9 mouse cellular contexts compared by ENCODE assay signal in the genomic region with DNA sequence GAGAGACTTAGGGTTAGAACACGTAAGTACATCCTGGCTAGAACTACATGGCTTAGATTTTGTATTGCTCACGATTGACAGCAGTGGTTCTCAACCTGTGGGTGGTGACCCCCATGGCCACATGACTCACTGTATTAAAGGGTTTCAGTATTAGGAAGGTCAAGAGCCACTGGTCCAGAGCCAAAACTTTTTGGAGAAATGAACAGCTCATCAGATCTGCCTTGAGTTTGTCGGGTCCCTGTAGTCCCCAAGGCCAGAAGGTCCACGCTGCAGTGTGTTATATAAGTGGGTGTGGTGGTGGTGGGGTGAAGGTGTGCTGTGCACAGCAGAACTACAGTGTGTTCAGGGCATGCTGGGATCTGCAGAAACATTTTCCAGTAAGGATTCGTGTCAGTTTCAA.
DNase-seq lines count a peak whose midpoint lies in the region; ATAC-seq and TF ChIP-seq lines count a peak whose summit lies in the region.
"Had no signal": no experiment of that assay in that cellular context is flagged by ENCODE, and none has a peak within 500 bp of the region (broad histone marks: within the 10 kb centered on the region; RNA-seq: fewer than 3 reads in every experiment).

No protein-coding gene starts in this region.

- DNase-seq in embryonic facial prominence, embryonic 10.5 days (ENCODE audit: low spot score) = no peak
- no peak for DNase-seq in kidney, postnatal 0 days (ENCODE audit: low spot score)
- no peak for DNase-seq in kidney, adult 11 months
- DNase-seq in adrenal gland, postnatal 10 days = peak; percentile 62
- no peak for DNase-seq in limb, embryonic 11.5 days (ENCODE audit: low spot score)
- no peak for DNase-seq in c-Kit-positive CD71-positive TER-119-positive erythroid progenitor cells, embryonic 14.5 days (ENCODE audit: low spot score)
- no peak for DNase-seq in urinary bladder, postnatal 25 days (ENCODE audit: low spot score)

- H3K27me3 ChIP-seq in embryonic facial prominence, embryonic 12.5 days = no peaks in the 10 kb centered on the region
- no peaks in the 10 kb centered on the region for H3K27me3 ChIP-seq in embryonic facial prominence, embryonic 10.5 days (replicated peaks; ENCODE audit: low read depth, poor library complexity, severe bottlenecking)
- no peaks in the 10 kb centered on the region for H3K27me3 ChIP-seq in kidney, postnatal 0 days (ENCODE audit: insufficient read depth, low read length)
- no peaks in the 10 kb centered on the region for H3K27me3 ChIP-seq in limb, embryonic 11.5 days (ENCODE audit: control insufficient read depth, insufficient read depth, low read length)

- TF ChIP-seq CTCF in kidney, postnatal 0 days (IDR thresholded peaks at IDR 0.05; ENCODE audit: low read depth) = no peak

- 75% methylated on average over 5 of the region's 5 CpGs for WGBS in embryonic facial prominence, embryonic 12.5 days
- WGBS in embryonic facial prominence, embryonic 10.5 days = 81% methylated on average over 5 of the region's 5 CpGs
- 70% methylated on average over 5 of the region's 5 CpGs for WGBS in kidney, postnatal 0 days
- WGBS in limb, embryonic 11.5 days = 79% methylated on average over 5 of the region's 5 CpGs

- no peak overlapping the region for H3K9ac ChIP-seq in embryonic facial prominence, embryonic 12.5 days
- H3K9ac ChIP-seq in kidney, postnatal 0 days (ENCODE audit: low read depth, low read length) = no peak overlapping the region
- H3K9ac ChIP-seq in limb, embryonic 11.5 days (ENCODE audit: low read length) = no peak overlapping the region

- no peaks in the 10 kb centered on the region for H3K9me3 ChIP-seq in embryonic facial prominence, embryonic 12.5 days
- no peaks in the 10 kb centered on the region for H3K9me3 ChIP-seq in embryonic facial prominence, embryonic 10.5 days
- H3K9me3 ChIP-seq in kidney, postnatal 0 days (replicated peaks; ENCODE audit: low read length) = no peaks in the 10 kb centered on the region
- H3K9me3 ChIP-seq in limb, embryonic 11.5 days (ENCODE audit: control insufficient read depth, low read length) = no peaks in the 10 kb centered on the region
- H3K9me3 ChIP-seq: midbrain, embryonic 10.5 days had no signal

- no peak overlapping the region for H3K4me3 ChIP-seq in embryonic facial prominence, embryonic 12.5 days
- H3K4me3 ChIP-seq in embryonic facial prominence, embryonic 10.5 days = no peak overlapping the region
- H3K4me3 ChIP-seq in kidney, postnatal 0 days (replicated peaks; ENCODE audit: low read depth, low read length) = no peak overlapping the region
- no peak overlapping the region for H3K4me3 ChIP-seq in limb, embryonic 11.5 days (ENCODE audit: low read depth, low read length)
- H3K4me3 ChIP-seq: midbrain, embryonic 10.5 days had no signal

- ATAC-seq in embryonic facial prominence, embryonic 12.5 days (ENCODE audit: insufficient number of reproducible peaks, insufficient read depth, low FRiP score, low TSS enrichment) = no peak
- no peak for ATAC-seq in kidney, postnatal 0 days (replicated peaks; ENCODE audit: low FRiP score, low read depth)
- ATAC-seq in limb, embryonic 11.5 days (ENCODE audit: insufficient number of reproducible peaks, low FRiP score, low TSS enrichment, low read depth) = no peak

- no peaks in the 10 kb centered on the region for H3K36me3 ChIP-seq in embryonic facial prominence, embryonic 12.5 days
- no peaks in the 10 kb centered on the region for H3K36me3 ChIP-seq in embryonic facial prominence, embryonic 10.5 days (replicated peaks)
- no peaks in the 10 kb centered on the region for H3K36me3 ChIP-seq in kidney, postnatal 0 days (ENCODE audit: insufficient read depth, low read length)
- no peaks in the 10 kb centered on the region for H3K36me3 ChIP-seq in limb, embryonic 11.5 days (ENCODE audit: control insufficient read depth, insufficient read depth, low read length)
- H3K36me3 ChIP-seq: midbrain, embryonic 10.5 days had no signal

- H3K27ac ChIP-seq in embryonic facial prominence, embryonic 12.5 days = 0 out of 2 replicates have a peak overlapping the region, but pooled peaks have one; percentile 60
- no peak overlapping the region for H3K27ac ChIP-seq in embryonic facial prominence, embryonic 10.5 days (replicated peaks)
- H3K27ac ChIP-seq in kidney, postnatal 0 days = peak overlapping the region; percentile 70
- 0 out of 2 replicates have a peak overlapping the region, but pooled peaks have one; percentile 2 for H3K27ac ChIP-seq in limb, embryonic 11.5 days (replicated peaks; ENCODE audit: low read depth, low read length)
- H3K27ac ChIP-seq: midbrain, embryonic 10.5 days had no signal

- H3K4me2 ChIP-seq in embryonic facial prominence, embryonic 12.5 days (replicated peaks) = no peak overlapping the region
- H3K4me2 ChIP-seq in kidney, postnatal 0 days (ENCODE audit: low read length) = no peak overlapping the region
- H3K4me2 ChIP-seq in limb, embryonic 11.5 days (ENCODE audit: low read depth, severe bottlenecking) = no peak overlapping the region

- H3K4me1 ChIP-seq in embryonic facial prominence, embryonic 12.5 days = peaks cover 19% of the 10 kb centered on the region
- peaks cover 21% of the 10 kb centered on the region for H3K4me1 ChIP-seq in embryonic facial prominence, embryonic 10.5 days
- peaks cover 23% of the 10 kb centered on the region for H3K4me1 ChIP-seq in kidney, postnatal 0 days (replicated peaks; ENCODE audit: insufficient read depth, low read length)
- peaks cover 5% of the 10 kb centered on the region for H3K4me1 ChIP-seq in limb, embryonic 11.5 days (ENCODE audit: control insufficient read depth, insufficient read depth, low read length)
